Mouse (Mus musculus): ENCODE data around the gene Cep295. TPM values are rescaled to one million over a fixed set of nuclear protein-coding genes. Genes with fewer than 3 reads are reported as not detected.
"Not testable (repeated sequence)": the region's sequence is repeated elsewhere in the genome, so short reads cannot be mapped to it uniquely, and the experiment has no call there.

Gene Cep295
- polyA plus RNA-seq, 1 experiment from 2014 or later = 17.6 TPM

DNA sequence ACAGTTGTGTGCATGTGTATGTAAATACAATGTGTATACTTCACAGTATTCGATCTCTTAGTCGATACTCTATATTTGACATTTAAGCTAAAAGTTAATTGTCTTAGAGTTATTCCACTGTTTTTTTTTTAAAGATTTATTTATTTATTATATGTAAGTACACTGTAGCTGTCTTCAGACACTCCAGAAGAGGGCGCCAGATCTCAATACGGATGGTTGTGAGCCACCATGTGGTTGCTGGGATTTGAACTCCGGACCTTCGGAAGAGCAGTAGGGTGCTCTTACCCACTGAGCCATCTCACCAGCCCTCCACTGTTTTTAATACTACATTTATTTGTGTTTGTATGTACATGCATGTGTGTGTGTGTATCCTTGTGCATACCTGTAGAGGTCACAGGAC is 55.6 kb downstream of the Cep295 start:
- not testable (repeated sequence) for H3K4me1 ChIP-seq; H3K27ac ChIP-seq; H3K36me3 ChIP-seq; H3K9me3 ChIP-seq; H3K4me3 ChIP-seq; H3K27me3 ChIP-seq (ENCODE audit: insufficient read depth, poor library complexity, severe bottlenecking); DNase-seq (ENCODE audit: low spot score)
- 77% methylated on average over 6 of the region's 6 CpGs for WGBS

DNA sequence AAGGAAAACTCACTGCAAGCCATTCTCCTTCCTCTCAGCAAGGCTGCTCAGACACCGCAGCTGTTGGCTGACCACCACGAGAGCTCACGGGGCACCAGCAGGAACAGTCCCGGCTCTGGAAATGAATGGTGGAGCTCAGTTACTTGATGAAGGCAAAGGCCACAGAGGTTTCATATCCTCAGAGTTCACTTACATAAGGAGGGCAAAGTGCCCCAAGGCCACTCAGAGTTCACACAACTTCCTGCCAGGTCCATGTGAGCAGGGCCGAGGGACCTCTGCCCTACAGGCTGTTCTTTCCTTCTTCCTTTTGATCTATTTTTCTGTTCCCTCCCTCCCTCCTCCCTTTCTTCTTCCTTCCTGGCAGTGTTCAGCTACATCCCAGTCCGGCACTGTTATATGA is 56.2 kb downstream of the Cep295 start:
- no peaks in the 10 kb centered on the region for H3K9me3 ChIP-seq
- peak overlapping the region; percentile 62 for H3K27ac ChIP-seq
- 0 out of 2 replicates have a peak, but pooled peaks cover 5% of the 10 kb centered on the region for H3K36me3 ChIP-seq
- no peaks in the 10 kb centered on the region for H3K27me3 ChIP-seq (ENCODE audit: insufficient read depth, poor library complexity, severe bottlenecking)
- WGBS = 65% methylated on average over 6 of the region's 6 CpGs
- no peak for DNase-seq (ENCODE audit: low spot score)
- no peak overlapping the region for H3K4me3 ChIP-seq
- H3K4me1 ChIP-seq = no peaks in the 10 kb centered on the region

DNA sequence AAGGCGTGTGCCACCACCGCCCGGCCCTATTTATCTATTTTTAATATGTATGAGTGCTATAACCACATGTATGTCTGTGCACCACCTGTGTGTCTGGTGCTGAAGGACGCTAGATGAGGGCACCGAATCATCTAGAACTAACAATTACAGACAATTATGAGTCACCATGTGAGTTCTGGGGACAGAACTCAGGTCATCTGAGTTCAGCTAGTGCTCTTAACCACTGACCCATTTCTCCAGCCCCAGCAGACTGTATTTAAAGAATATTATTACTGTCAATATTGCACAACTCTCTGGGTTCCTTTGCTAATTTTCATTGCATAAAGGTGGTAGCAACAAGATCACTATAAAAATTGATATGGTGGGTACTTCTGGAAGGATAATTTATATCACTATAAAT is 57.5 kb downstream of the Cep295 start:
- Histone ChIP-seq H3K27ac (no peak overlapping the region), H3K4me1 (no peaks in the 10 kb centered on the region), H3K4me3 (no peak overlapping the region), H3K27me3 (ENCODE audit: insufficient read depth, poor library complexity, severe bottlenecking) (no peaks in the 10 kb centered on the region), H3K36me3 (0 out of 2 replicates have a peak, but pooled peaks cover 5% of the 10 kb centered on the region), H3K9me3 (no peaks in the 10 kb centered on the region)
- DNase-seq (ENCODE audit: low spot score) = no peak
- WGBS = 87% methylated on average over 5 of the region's 5 CpGs

DNA sequence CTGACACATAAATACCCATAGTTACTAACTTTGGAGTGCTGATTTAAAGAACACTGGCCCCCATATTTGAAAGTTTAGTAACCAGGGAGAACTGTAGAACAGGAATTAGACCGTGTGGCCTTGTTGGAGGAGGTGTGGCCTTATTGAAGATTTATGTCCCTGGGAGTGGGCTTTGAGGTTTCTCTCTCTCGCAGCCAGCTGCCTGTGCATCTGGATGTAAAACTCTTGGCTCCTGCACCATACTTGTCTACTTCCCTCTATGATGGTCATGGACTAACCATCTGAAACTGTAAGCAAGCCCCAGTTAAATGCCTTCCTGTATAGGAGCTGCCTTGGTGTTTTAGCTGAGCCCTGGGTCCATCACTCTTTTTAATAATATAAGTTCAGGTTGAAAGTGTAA is 59.1 kb downstream of the Cep295 start:
- WGBS = 75% methylated on average over 2 of the region's 2 CpGs
- H3K27me3 ChIP-seq (ENCODE audit: insufficient read depth, poor library complexity, severe bottlenecking) = no peaks in the 10 kb centered on the region

DNA sequence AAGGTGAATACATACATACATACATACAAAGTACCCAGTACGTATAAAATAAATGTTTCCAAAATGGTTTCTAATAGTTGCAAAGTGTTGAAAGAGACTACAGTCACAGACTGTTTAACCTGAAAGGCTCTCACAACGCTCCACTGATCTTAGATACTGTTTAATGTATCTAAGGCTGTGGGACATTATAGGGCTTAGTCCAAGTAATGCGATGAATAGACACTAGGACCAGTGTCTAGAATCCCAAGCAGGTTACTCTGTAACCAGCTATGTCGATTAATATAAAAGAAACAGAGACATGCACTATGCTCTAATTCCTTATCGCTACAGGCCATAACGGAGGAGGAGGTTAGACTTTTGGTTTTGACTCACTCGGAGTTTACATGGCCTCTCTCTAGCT is 60.5 kb downstream of the Cep295 start:
- 89% methylated on average over 7 of the region's 7 CpGs for WGBS
- Histone ChIP-seq H3K4me3 (no peak overlapping the region), H3K4me1 (no peaks in the 10 kb centered on the region), H3K36me3 (0 out of 2 replicates have a peak, but pooled peaks cover 5% of the 10 kb centered on the region), H3K27me3 (ENCODE audit: insufficient read depth, poor library complexity, severe bottlenecking) (no peaks in the 10 kb centered on the region), H3K27ac (no peak overlapping the region), H3K9me3 (no peaks in the 10 kb centered on the region)
- no peak for DNase-seq (ENCODE audit: low spot score)

More for the DNA sequence above, 59.1 kb downstream of the Cep295 start:
- no peak for DNase-seq (ENCODE audit: low spot score)
- no peaks in the 10 kb centered on the region for H3K9me3 ChIP-seq
- H3K4me3 ChIP-seq = no peak overlapping the region
- H3K4me1 ChIP-seq = no peaks in the 10 kb centered on the region
- 0 out of 2 replicates have a peak, but pooled peaks cover 5% of the 10 kb centered on the region for H3K36me3 ChIP-seq
- no peak overlapping the region for H3K27ac ChIP-seq

DNA sequence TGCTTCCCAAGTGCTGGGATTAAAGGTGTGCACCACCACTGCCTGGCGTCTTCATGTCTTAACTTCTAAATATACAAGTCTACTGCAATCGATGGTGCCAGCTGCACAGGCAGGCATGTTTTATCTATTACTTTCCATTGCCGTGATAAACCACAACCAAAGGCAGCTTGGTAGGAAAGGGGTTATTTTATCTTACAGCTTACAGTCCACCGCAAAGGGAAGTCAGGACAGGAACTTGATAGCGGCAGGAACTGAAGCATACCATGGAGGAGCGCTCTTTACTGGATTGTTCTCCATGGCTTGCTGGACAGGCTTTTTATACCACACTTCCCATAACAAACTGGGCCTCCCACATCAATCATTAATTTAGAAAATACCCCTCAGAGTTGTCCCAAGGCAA is 68.3 kb downstream of the Cep295 start:
- Histone ChIP-seq H3K27ac (no peak overlapping the region), H3K4me3 (no peak overlapping the region), H3K4me1 (0 out of 2 replicates have a peak, but pooled peaks cover 4% of the 10 kb centered on the region), H3K9me3 (no peaks in the 10 kb centered on the region), H3K36me3 (peaks cover 2% of the 10 kb centered on the region; the same call in 1 of the 2 replicates), H3K27me3 (ENCODE audit: insufficient read depth, poor library complexity, severe bottlenecking) (no peaks in the 10 kb centered on the region)
- WGBS = 58% methylated on average over 6 of the region's 6 CpGs
- no peak for DNase-seq (ENCODE audit: low spot score)

DNA sequence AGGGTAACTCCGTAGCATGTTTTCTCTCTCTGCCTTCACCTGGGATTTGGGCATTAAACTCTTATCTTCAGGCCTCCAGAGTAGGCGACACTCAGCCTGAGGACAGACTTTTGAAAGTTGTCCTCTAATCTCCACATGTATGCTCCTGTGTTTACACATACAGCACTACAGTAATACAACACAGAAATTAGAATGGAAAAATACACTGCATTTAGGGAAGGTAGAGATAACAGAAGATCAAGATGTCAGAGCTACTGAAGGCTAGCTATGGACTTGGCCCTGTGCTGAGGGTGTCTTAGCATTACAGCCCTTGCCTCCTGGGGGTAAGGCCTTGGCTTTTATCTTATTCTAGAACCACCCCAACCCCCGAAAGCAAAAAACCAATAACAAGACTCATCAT is 69.2 kb downstream of the Cep295 start:
- WGBS = 77% methylated on average over 3 of the region's 3 CpGs
- DNase-seq (ENCODE audit: low spot score) = no peak
- H3K9me3 ChIP-seq = no peaks in the 10 kb centered on the region

DNA sequence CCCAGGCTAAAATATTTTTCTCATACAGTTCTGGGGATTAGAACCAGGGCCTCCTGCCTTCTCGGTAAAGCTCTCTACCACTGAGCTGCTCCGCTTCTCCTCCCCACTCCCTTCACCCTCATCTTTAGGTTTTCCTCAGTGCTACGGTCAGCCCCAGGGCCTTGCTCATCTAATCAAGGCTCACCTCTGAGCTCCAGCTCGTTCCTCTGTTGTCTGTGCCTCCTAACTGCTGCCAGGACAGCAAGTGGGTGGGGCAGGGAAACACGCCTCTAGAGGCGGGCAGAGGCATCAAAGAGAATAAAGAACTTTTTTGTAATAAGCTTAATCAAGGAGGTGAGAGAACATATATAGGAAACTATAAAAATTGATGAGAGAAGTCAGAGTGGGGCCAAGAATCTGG is 69.7 kb downstream of the Cep295 start:
- WGBS = 61% methylated on average over 6 of the region's 6 CpGs
- H3K27me3 ChIP-seq (ENCODE audit: insufficient read depth, poor library complexity, severe bottlenecking) = no peaks in the 10 kb centered on the region

More for the DNA sequence above, 69.2 kb downstream of the Cep295 start:
- Histone ChIP-seq H3K27me3 (ENCODE audit: insufficient read depth, poor library complexity, severe bottlenecking) (no peaks in the 10 kb centered on the region), H3K4me1 (0 out of 2 replicates have a peak, but pooled peaks cover 4% of the 10 kb centered on the region), H3K36me3 (peaks cover 2% of the 10 kb centered on the region; the same call in 1 of the 2 replicates), H3K27ac (no peak overlapping the region), H3K4me3 (no peak overlapping the region)

DNA sequence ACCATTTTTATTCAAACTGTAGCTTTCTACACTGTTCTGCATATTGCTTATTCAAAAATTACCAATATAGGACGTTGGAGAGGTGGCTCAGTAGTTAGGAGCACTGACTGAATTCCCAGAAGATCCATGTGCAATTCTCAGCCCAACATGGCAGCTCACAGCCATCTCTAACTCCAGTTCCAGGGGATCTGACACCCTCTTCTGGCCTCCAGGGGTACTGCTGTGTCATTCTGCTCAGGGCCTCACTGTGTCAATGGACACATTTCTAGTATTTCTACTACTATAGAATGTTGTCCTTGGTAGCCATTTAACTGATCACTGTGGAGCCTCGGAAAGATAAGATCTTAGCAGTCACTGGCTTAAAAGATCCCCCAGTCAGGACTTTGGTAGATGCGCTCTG is 72.1 kb downstream of the Cep295 start:
- Histone ChIP-seq H3K9me3 (no peaks in the 10 kb centered on the region), H3K4me1 (peaks cover 10% of the 10 kb centered on the region), H3K27me3 (ENCODE audit: insufficient read depth, poor library complexity, severe bottlenecking) (no peaks in the 10 kb centered on the region), H3K4me3 (no peak overlapping the region), H3K36me3 (peaks cover 2% of the 10 kb centered on the region; the same call in 1 of the 2 replicates), H3K27ac (no peak overlapping the region)
- WGBS = 72% methylated on average over 3 of the region's 3 CpGs
- no peak for DNase-seq (ENCODE audit: low spot score)

More for the DNA sequence above, 69.7 kb downstream of the Cep295 start:
- DNase-seq (ENCODE audit: low spot score) = no peak
- no peak overlapping the region for H3K27ac ChIP-seq
- no peak overlapping the region for H3K4me3 ChIP-seq
- no peaks in the 10 kb centered on the region for H3K9me3 ChIP-seq
- H3K36me3 ChIP-seq = peaks cover 2% of the 10 kb centered on the region; the same call in 1 of the 2 replicates
- 0 out of 2 replicates have a peak, but pooled peaks cover 4% of the 10 kb centered on the region for H3K4me1 ChIP-seq

DNA sequence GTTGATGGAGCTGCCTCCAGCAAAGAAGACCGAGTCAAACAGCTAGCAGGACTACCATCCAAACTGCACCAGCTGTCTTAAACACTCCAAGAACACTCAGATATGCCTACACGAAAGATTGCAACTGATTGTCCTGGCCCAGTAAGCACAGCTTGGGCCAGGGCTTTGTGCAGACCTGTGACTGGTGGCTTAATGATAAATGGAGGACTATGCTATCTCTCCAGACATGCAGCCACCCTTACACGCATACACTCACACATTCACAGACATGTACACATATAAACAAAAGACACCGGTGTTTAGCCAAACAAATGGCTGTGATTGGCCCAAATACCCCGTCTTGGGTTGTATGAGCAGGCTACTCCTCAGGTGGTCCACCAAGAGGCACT is 77.1 kb downstream of the Cep295 start:
- H3K9me3 ChIP-seq = no peaks in the 10 kb centered on the region
- H3K36me3 ChIP-seq = peaks cover 18% of the 10 kb centered on the region
- H3K27me3 ChIP-seq (ENCODE audit: insufficient read depth, poor library complexity, severe bottlenecking) = no peaks in the 10 kb centered on the region
- H3K27ac ChIP-seq = peak overlapping the region; percentile 94
- no peak for DNase-seq (ENCODE audit: low spot score)
- H3K4me3 ChIP-seq = peak overlapping the region; percentile 99
- 50% methylated on average over 5 of the region's 5 CpGs for WGBS
- peaks cover 16% of the 10 kb centered on the region for H3K4me1 ChIP-seq

DNA sequence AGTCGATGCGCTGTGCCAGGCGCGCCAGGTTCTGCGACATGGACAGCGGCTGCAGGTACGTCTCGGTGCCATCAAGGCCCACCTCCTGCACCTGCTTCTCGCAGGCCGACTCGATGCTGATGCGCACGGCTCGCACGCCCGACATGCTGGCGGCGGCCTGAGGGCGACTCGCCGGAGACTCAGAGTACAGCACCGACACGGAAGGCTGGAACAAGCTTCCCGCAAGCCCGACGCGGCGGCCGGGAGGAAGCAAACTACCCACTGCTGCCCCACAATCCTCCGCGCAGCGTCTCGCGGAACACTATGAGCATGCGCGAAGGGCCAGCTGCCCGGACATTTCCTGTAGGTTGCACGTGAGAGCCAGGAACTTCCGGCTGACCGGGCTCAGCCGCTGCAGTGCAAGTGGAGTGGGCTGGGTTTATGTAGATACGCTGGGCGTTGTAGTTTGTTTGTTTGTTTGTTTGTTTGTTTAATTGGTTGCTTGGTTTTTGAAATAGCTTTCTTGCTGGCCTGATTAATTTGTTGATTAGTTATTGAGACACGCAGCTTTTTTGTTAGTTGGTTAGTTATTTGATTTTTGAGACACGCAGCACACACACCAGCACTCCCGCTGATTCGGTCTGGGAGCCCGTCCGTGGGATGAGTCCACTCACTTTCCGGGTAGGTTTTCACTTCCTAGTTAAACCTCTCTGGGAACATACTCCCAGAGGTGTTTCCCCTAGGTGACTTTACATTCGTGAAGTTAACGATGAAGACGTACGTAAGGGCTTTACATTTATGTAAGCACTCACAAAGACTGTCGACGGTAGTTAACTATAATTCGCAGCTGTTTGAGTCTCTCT is 77.7 kb downstream of the Cep295 start, which contains the start of gene Med17:
Gene Med17, minus strand, starts transcription at position 283 of the 842 bp plus-strand sequence.
- H3K4me1 ChIP-seq = peaks cover 16% of the 10 kb centered on the region
- peak within 1 kb of the TSS; percentile 94 for H3K27ac ChIP-seq
- 2% methylated on average over 57 of the region's 57 CpGs for WGBS
- H3K27me3 ChIP-seq (ENCODE audit: insufficient read depth, poor library complexity, severe bottlenecking) = no peaks in the 10 kb centered on the region
- H3K4me3 ChIP-seq = peak within 1 kb of the TSS; percentile 99
- no peaks in the 10 kb centered on the region for H3K9me3 ChIP-seq
- H3K36me3 ChIP-seq = peaks cover 24% of the 10 kb centered on the region
- peak; percentile 97 for DNase-seq (ENCODE audit: low spot score)

DNA sequence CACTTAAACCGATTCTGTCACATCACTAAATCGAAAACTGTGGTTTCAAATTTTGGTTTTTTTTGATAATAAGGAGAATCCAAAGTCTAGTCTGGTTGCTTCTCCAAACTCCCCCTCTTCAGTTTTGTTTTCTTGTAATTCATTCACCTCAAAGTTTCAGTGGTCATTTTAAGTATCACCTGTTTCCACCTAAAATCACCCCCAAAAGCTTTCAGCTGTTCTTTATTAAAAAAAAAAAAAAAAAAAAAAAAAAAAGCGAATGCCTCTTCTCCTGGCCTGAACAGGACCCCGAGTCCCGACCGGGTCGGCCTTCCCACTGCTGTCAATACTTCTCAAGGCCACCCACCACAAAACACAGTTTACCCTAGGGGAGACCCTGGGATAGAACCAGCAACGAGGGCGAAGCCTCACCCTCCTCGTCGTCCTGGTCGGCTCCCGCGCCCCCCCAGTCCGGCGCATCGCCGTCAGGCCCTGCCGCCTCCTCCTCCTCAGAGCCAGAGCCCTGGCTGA is 78.4 kb downstream of the Cep295 start:
- 11% methylated on average over 19 of the region's 19 CpGs for WGBS

DNA sequence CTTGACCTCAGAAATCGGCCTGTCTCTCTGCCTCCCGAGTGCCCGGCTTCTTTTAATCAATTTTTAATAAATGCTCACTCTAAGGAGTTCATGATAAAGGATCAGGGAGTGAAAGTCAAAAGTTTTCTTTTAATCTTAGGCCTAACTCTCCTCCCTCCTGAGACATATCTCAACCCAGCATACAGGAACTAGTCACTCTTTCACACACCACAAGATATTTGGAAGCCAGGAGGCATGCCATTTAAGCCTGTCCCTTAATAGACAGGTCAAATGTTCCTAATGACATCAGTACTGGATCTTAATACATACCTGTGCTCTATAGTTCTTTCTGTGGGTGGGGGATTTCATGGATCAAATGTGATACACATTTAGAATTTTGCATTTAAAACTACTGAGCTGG is 79.2 kb downstream of the Cep295 start:
- 96% methylated on average over 3 of the region's 3 CpGs for WGBS
- H3K9me3 ChIP-seq = no peaks in the 10 kb centered on the region
- no peak overlapping the region for H3K4me3 ChIP-seq

More for the DNA sequence above, 78.4 kb downstream of the Cep295 start:
- H3K9me3 ChIP-seq = no peaks in the 10 kb centered on the region
- no peak for DNase-seq (ENCODE audit: low spot score)
- peak overlapping the region; percentile 99 for H3K4me3 ChIP-seq
- peaks cover 16% of the 10 kb centered on the region for H3K4me1 ChIP-seq
- H3K27me3 ChIP-seq (ENCODE audit: insufficient read depth, poor library complexity, severe bottlenecking) = no peaks in the 10 kb centered on the region
- peak overlapping the region; percentile 94 for H3K27ac ChIP-seq
- H3K36me3 ChIP-seq = peaks cover 31% of the 10 kb centered on the region

More for the DNA sequence above, 79.2 kb downstream of the Cep295 start:
- DNase-seq (ENCODE audit: low spot score) = no peak
- Histone ChIP-seq H3K27ac (no peak overlapping the region), H3K36me3 (peaks cover 40% of the 10 kb centered on the region), H3K4me1 (peaks cover 16% of the 10 kb centered on the region), H3K27me3 (ENCODE audit: insufficient read depth, poor library complexity, severe bottlenecking) (no peaks in the 10 kb centered on the region)
